Mouse (Mus musculus): ENCODE measurements at regions not wholly inside any gene's neighbourhood (a gene's known extent, or its start where the extent isn't known, plus 50 kb on each side); places are given as distances from the start of the nearest gene placed in this dataset.

- no peak overlapping the region for H3K27ac ChIP-seq (ENCODE audit: insufficient read depth, low read length)
- TF ChIP-seq CTCF (IDR thresholded peaks at IDR 0.05; ENCODE audit: low read depth, low read length) (no peak), EP300 (IDR thresholded peaks at IDR 0.05; ENCODE audit: insufficient read depth, low read depth, low read length) (no peak)
Measured at GRCm38 (mm10) chr4:105384826-105385225, 227.7 kb downstream of the Plpp3 start.

GRCm38 (mm10) chr4:105385481-105385880, 228.3 kb downstream of the Plpp3 start:
- Histone ChIP-seq H3K36me3 (ENCODE audit: control insufficient read depth, insufficient read depth, low read length, poor library complexity, severe bottlenecking) (no peaks in the 10 kb centered on the region), H3K9me3 (replicated peaks; ENCODE audit: control insufficient read depth, insufficient read depth, low read length, poor library complexity, severe bottlenecking) (no peaks in the 10 kb centered on the region), H3K9ac (ENCODE audit: low read depth, poor library complexity, severe bottlenecking) (no peak overlapping the region), H3K27ac (ENCODE audit: insufficient read depth, low read length) (no peak overlapping the region), H3K27me3 (ENCODE audit: control insufficient read depth, insufficient read depth, low read length, poor library complexity, severe bottlenecking) (no peaks in the 10 kb centered on the region), H3K4me3 (ENCODE audit: low read depth, low read length) (no peak overlapping the region), H3K4me1 (ENCODE audit: control insufficient read depth, insufficient read depth, low read length) (no peaks in the 10 kb centered on the region)
- TF ChIP-seq CTCF (IDR thresholded peaks at IDR 0.05; ENCODE audit: low read depth, low read length) (no peak), POLR2A (IDR thresholded peaks at IDR 0.05; ENCODE audit: insufficient read depth, low read length) (no peak), EP300 (IDR thresholded peaks at IDR 0.05; ENCODE audit: insufficient read depth, low read depth, low read length) (no peak)

More at GRCm38 (mm10) chr4:105384826-105385225, 227.7 kb downstream of the Plpp3 start:
- Histone ChIP-seq H3K9me3 (replicated peaks; ENCODE audit: control insufficient read depth, insufficient read depth, low read length, poor library complexity, severe bottlenecking) (no peaks in the 10 kb centered on the region), H3K9ac (ENCODE audit: low read depth, poor library complexity, severe bottlenecking) (no peak overlapping the region), H3K27me3 (ENCODE audit: control insufficient read depth, insufficient read depth, low read length, poor library complexity, severe bottlenecking) (no peaks in the 10 kb centered on the region), H3K4me3 (ENCODE audit: low read depth, low read length) (no peak overlapping the region), H3K36me3 (ENCODE audit: control insufficient read depth, insufficient read depth, low read length, poor library complexity, severe bottlenecking) (no peaks in the 10 kb centered on the region), H3K4me1 (ENCODE audit: control insufficient read depth, insufficient read depth, low read length) (no peaks in the 10 kb centered on the region)

- H3K4me3 ChIP-seq (ENCODE audit: low read depth, low read length), result no peak overlapping the region
- no peaks in the 10 kb centered on the region for H3K4me1 ChIP-seq (ENCODE audit: control insufficient read depth, insufficient read depth, low read length)
- no peaks in the 10 kb centered on the region for H3K36me3 ChIP-seq (ENCODE audit: control insufficient read depth, insufficient read depth, low read length, poor library complexity, severe bottlenecking)
- no peaks in the 10 kb centered on the region for H3K9me3 ChIP-seq (replicated peaks; ENCODE audit: control insufficient read depth, insufficient read depth, low read length, poor library complexity, severe bottlenecking)
- no peak for TF ChIP-seq EP300 (IDR thresholded peaks at IDR 0.05; ENCODE audit: insufficient read depth, low read depth, low read length)
- TF ChIP-seq POLR2A (IDR thresholded peaks at IDR 0.05; ENCODE audit: insufficient read depth, low read length), result no peak
- TF ChIP-seq CTCF (IDR thresholded peaks at IDR 0.05; ENCODE audit: low read depth, low read length), result no peak
- H3K27me3 ChIP-seq (ENCODE audit: control insufficient read depth, insufficient read depth, low read length, poor library complexity, severe bottlenecking), result no peaks in the 10 kb centered on the region
- H3K9ac ChIP-seq (ENCODE audit: low read depth, poor library complexity, severe bottlenecking), result no peak overlapping the region
- H3K27ac ChIP-seq (ENCODE audit: insufficient read depth, low read length), result no peak overlapping the region
Measured at GRCm38 (mm10) chr4:105390378-105390777, 233.2 kb downstream of the Plpp3 start.

GRCm38 (mm10) chr4:105394366-105394765, 237.2 kb downstream of the Plpp3 start:
- TF ChIP-seq POLR2A (IDR thresholded peaks at IDR 0.05; ENCODE audit: insufficient read depth, low read length) (no peak), EP300 (IDR thresholded peaks at IDR 0.05; ENCODE audit: insufficient read depth, low read depth, low read length) (no peak), CTCF (IDR thresholded peaks at IDR 0.05; ENCODE audit: low read depth, low read length) (no peak)
- no peaks in the 10 kb centered on the region for H3K27me3 ChIP-seq (ENCODE audit: control insufficient read depth, insufficient read depth, low read length, poor library complexity, severe bottlenecking)
- H3K9me3 ChIP-seq (replicated peaks; ENCODE audit: control insufficient read depth, insufficient read depth, low read length, poor library complexity, severe bottlenecking), result no peaks in the 10 kb centered on the region
- no peak overlapping the region for H3K9ac ChIP-seq (ENCODE audit: low read depth, poor library complexity, severe bottlenecking)
- H3K27ac ChIP-seq (ENCODE audit: insufficient read depth, low read length), result no peak overlapping the region
- H3K36me3 ChIP-seq (ENCODE audit: control insufficient read depth, insufficient read depth, low read length, poor library complexity, severe bottlenecking), result no peaks in the 10 kb centered on the region
- H3K4me3 ChIP-seq (ENCODE audit: low read depth, low read length), result no peak overlapping the region
- H3K4me1 ChIP-seq (ENCODE audit: control insufficient read depth, insufficient read depth, low read length), result no peaks in the 10 kb centered on the region

GRCm38 (mm10) chr4:105397451-105397850, 240.3 kb downstream of the Plpp3 start:
- H3K9ac ChIP-seq (ENCODE audit: low read depth, poor library complexity, severe bottlenecking), result no peak overlapping the region
- no peaks in the 10 kb centered on the region for H3K36me3 ChIP-seq (ENCODE audit: control insufficient read depth, insufficient read depth, low read length, poor library complexity, severe bottlenecking)
- no peaks in the 10 kb centered on the region for H3K27me3 ChIP-seq (ENCODE audit: control insufficient read depth, insufficient read depth, low read length, poor library complexity, severe bottlenecking)
- H3K27ac ChIP-seq (ENCODE audit: insufficient read depth, low read length), result no peak overlapping the region
- no peaks in the 10 kb centered on the region for H3K4me1 ChIP-seq (ENCODE audit: control insufficient read depth, insufficient read depth, low read length)
- no peak overlapping the region for H3K4me3 ChIP-seq (ENCODE audit: low read depth, low read length)
- TF ChIP-seq POLR2A (IDR thresholded peaks at IDR 0.05; ENCODE audit: insufficient read depth, low read length), result no peak
- H3K9me3 ChIP-seq (replicated peaks; ENCODE audit: control insufficient read depth, insufficient read depth, low read length, poor library complexity, severe bottlenecking), result no peaks in the 10 kb centered on the region

GRCm38 (mm10) chr4:105402021-105402420, 244.9 kb downstream of the Plpp3 start:
- H3K9ac ChIP-seq (ENCODE audit: low read depth, poor library complexity, severe bottlenecking), result no peak overlapping the region
- H3K4me3 ChIP-seq (ENCODE audit: low read depth, low read length), result no peak overlapping the region
- H3K27me3 ChIP-seq (ENCODE audit: control insufficient read depth, insufficient read depth, low read length, poor library complexity, severe bottlenecking), result no peaks in the 10 kb centered on the region
- no peaks in the 10 kb centered on the region for H3K9me3 ChIP-seq (replicated peaks; ENCODE audit: control insufficient read depth, insufficient read depth, low read length, poor library complexity, severe bottlenecking)
- H3K27ac ChIP-seq (ENCODE audit: insufficient read depth, low read length), result no peak overlapping the region
- TF ChIP-seq EP300 (IDR thresholded peaks at IDR 0.05; ENCODE audit: insufficient read depth, low read depth, low read length), result no peak
- no peak for TF ChIP-seq POLR2A (IDR thresholded peaks at IDR 0.05; ENCODE audit: insufficient read depth, low read length)
- TF ChIP-seq CTCF (IDR thresholded peaks at IDR 0.05; ENCODE audit: low read depth, low read length), result no peak
- no peaks in the 10 kb centered on the region for H3K36me3 ChIP-seq (ENCODE audit: control insufficient read depth, insufficient read depth, low read length, poor library complexity, severe bottlenecking)
- H3K4me1 ChIP-seq (ENCODE audit: control insufficient read depth, insufficient read depth, low read length), result no peaks in the 10 kb centered on the region

Measured in ES-Bruce4 (cell line).